Mouse (Mus musculus) CH12.LX (cell line): ENCODE results near the gene Ptpn5. TPM values are rescaled to one million over a fixed set of nuclear protein-coding genes. Genes with fewer than 3 reads are reported as not detected.
A peak's percentile ranks its signal among the peaks of the same experiment; 100 is the strongest.

ENCODE experiments used
- DNase-seq: peaks from one replicate; pipeline ENCODE4 v3.0.0-alpha.2; 2013; ENCODE audit errors: extremely low read depth
- H3K27ac ChIP-seq: 2 replicates; pipeline ENCODE4 v1.5.1; 2012; ENCODE audit warnings: low read depth, mild to moderate bottlenecking, control low read depth, moderate library complexity; ENCODE audit not compliant: insufficient read depth
- H3K27me3 ChIP-seq: replicated peaks from 2 replicates; pipeline ENCODE3; 2012; ENCODE audit warnings: inconsistent platforms
- H3K36me3 ChIP-seq, 2 experiments: replicated peaks in 1 of 2; 2 replicates each; pipeline versions ENCODE3 to v1.6.1; 2012; ENCODE audit warnings: inconsistent platforms in 1 of 2, low read length in 1 of 2, mild to moderate bottlenecking in 1 of 2, mixed read lengths in 1 of 2, moderate library complexity in 1 of 2; ENCODE audit not compliant: control insufficient read depth in 1 of 2, insufficient read depth in 1 of 2
- H3K4me1 ChIP-seq, 2 experiments: 2 replicates each; pipeline ENCODE4 v1.6.1; 2012; ENCODE audit warnings: inconsistent platforms in 1 of 2, moderate library complexity in 1 of 2; ENCODE audit not compliant: insufficient read depth in 2 of 2, control insufficient read depth in 1 of 2
- H3K4me2 ChIP-seq: 2 replicates; pipeline ENCODE4 v1.6.1; 2012; ENCODE audit warnings: low read depth, mild to moderate bottlenecking, control low read depth; ENCODE audit not compliant: poor library complexity, insufficient read depth, severe bottlenecking
- H3K4me3 ChIP-seq, 3 experiments: fragments of 150-350 bp in 1 of 3; sonication (generic) in 1 of 3; replicated peaks in 1 of 3; 2 replicates each; pipeline versions ENCODE3 to v1.5.1; 2011 to 2012; ENCODE audit warnings: low read depth in 2 of 3, low read length in 2 of 3, mild to moderate bottlenecking in 2 of 3, moderate library complexity in 2 of 3, control low read depth in 1 of 3, improper control_type of control experiment in 1 of 3, inconsistent platforms in 1 of 3, mixed read lengths in 1 of 3; ENCODE audit not compliant: poor library complexity in 1 of 3
- H3K79me2 ChIP-seq: replicated peaks from 2 replicates; pipeline ENCODE4 v1.6.1; 2012; ENCODE audit warnings: mild to moderate bottlenecking, moderate library complexity; ENCODE audit not compliant: control insufficient read depth, poor library complexity, insufficient read depth, severe bottlenecking; ENCODE audit errors: extremely low read depth
- H3K9ac ChIP-seq: 2 replicates; pipeline ENCODE4 v1.6.1; 2012; ENCODE audit warnings: low read depth, mild to moderate bottlenecking, control low read depth, moderate library complexity; ENCODE audit not compliant: insufficient read depth
- H3K9me3 ChIP-seq: replicated peaks from 2 replicates; pipeline ENCODE3; 2012; ENCODE audit warnings: low read length, inconsistent platforms, mixed read lengths
- BHLHE40 ChIP-seq: IDR thresholded peaks from 2 replicates; pipeline ENCODE4 v1.6.1; 2011; ENCODE audit warnings: mild to moderate bottlenecking, low read depth, low read length, improper control_type of control experiment
- CHD2 ChIP-seq: IDR thresholded peaks from 2 replicates; pipeline ENCODE4 v1.6.1; 2011; ENCODE audit warnings: low read length, improper control_type of control experiment
- CTCF ChIP-seq, 2 experiments: IDR thresholded peaks in 1 of 2; conservative IDR thresholded peaks in 1 of 2; 2 replicates each; pipeline ENCODE4 v1.5.1; 2011 to 2012; ENCODE audit warnings: low read depth in 2 of 2, low read length in 2 of 2, improper control_type of control experiment in 1 of 2, inconsistent platforms in 1 of 2, mild to moderate bottlenecking in 1 of 2, moderate library complexity in 1 of 2
- E2F4 ChIP-seq: IDR thresholded peaks from 2 replicates; pipeline ENCODE4 v1.6.1; 2011; ENCODE audit warnings: low read depth, low read length, improper control_type of control experiment; ENCODE audit not compliant: insufficient replicate concordance
- ELF1 ChIP-seq: IDR thresholded peaks from 2 replicates; pipeline ENCODE4 v1.6.1; 2014; ENCODE audit warnings: low read depth, mild to moderate bottlenecking, inconsistent platforms, low read length, improper control_type of control experiment
- EP300 ChIP-seq: IDR thresholded peaks from 2 replicates; pipeline ENCODE4 v1.6.1; 2011; ENCODE audit warnings: low read length, improper control_type of control experiment
- HCFC1 ChIP-seq: IDR thresholded peaks from 2 replicates; pipeline ENCODE4 v1.6.1; 2012; ENCODE audit warnings: low read depth, mild to moderate bottlenecking, inconsistent platforms, low read length, improper control_type of control experiment
- IRF4 ChIP-seq: IDR thresholded peaks from 2 replicates; pipeline ENCODE4 v1.6.1; 2014; ENCODE audit warnings: low read depth, mild to moderate bottlenecking, inconsistent platforms, low read length, improper control_type of control experiment
- MAFK ChIP-seq: IDR thresholded peaks from 2 replicates; pipeline ENCODE4 v1.6.1; 2011; ENCODE audit warnings: low read length, improper control_type of control experiment; ENCODE audit not compliant: insufficient replicate concordance
- MAX ChIP-seq: IDR thresholded peaks from 2 replicates; pipeline ENCODE4 v1.6.1; 2011; ENCODE audit warnings: low read length, improper control_type of control experiment
- MEF2A ChIP-seq: IDR thresholded peaks from 2 replicates; pipeline ENCODE4 v1.6.1; 2014; ENCODE audit warnings: low read depth, mild to moderate bottlenecking, inconsistent platforms, low read length, improper control_type of control experiment, borderline replicate concordance
- MYC ChIP-seq: IDR thresholded peaks from 2 replicates; pipeline ENCODE4 v1.6.1; 2011; ENCODE audit warnings: low read depth, mild to moderate bottlenecking, improper control_type of control experiment, low read length
- POLR2A ChIP-seq: IDR thresholded peaks from 2 replicates; pipeline ENCODE4 v1.6.1; 2011; ENCODE audit warnings: low read depth, mild to moderate bottlenecking, improper control_type of control experiment, low read length
- TBP ChIP-seq: conservative IDR thresholded peaks from 2 replicates; pipeline ENCODE4 v1.6.1; 2011; ENCODE audit warnings: low read depth, low read length, improper control_type of control experiment
- TCF12 ChIP-seq: IDR thresholded peaks from 2 replicates; pipeline ENCODE4 v1.6.1; 2014; ENCODE audit warnings: low read depth, mild to moderate bottlenecking, inconsistent platforms, low read length, improper control_type of control experiment
- UBTF ChIP-seq: IDR thresholded peaks from 2 replicates; pipeline ENCODE4 v1.6.1; 2012; ENCODE audit warnings: low read depth, mild to moderate bottlenecking, inconsistent platforms, low read length, improper control_type of control experiment, moderate library complexity
- ZKSCAN1 ChIP-seq: IDR thresholded peaks from 2 replicates; pipeline ENCODE4 v1.6.1; 2012; ENCODE audit warnings: low read depth, inconsistent platforms, low read length, improper control_type of control experiment, borderline replicate concordance
- ZMIZ1 ChIP-seq: IDR thresholded peaks from 2 replicates; pipeline ENCODE4 v1.6.1; 2012; ENCODE audit warnings: low read depth, mild to moderate bottlenecking, inconsistent platforms, low read length, improper control_type of control experiment
- ZNF384 ChIP-seq: IDR thresholded peaks from 2 replicates; pipeline ENCODE4 v1.6.1; 2012; ENCODE audit warnings: low read depth, low read length, improper control_type of control experiment, inconsistent platforms
- dilution Hi-C: fragments of 300-500 bp; cut with MboI; formaldehyde crosslinking; loops from 2 replicates; pipeline ENCODE4 v1.14.3; 2020; ENCODE audit warnings: low sequenced_read_pairs; ENCODE audit not compliant: extremely low pct_unique_long_range_greater_than_20kb, extremely low pct_ligation_motif_present
- in situ Hi-C: fragments of 300-500 bp; cut with MboI; formaldehyde crosslinking; loops from 3 replicates; pipeline ENCODE4 v1.14.3; 2019; ENCODE audit warnings: low sequenced_read_pairs, low pct_ligation_motif_present, low pct_unique_long_range_greater_than_20kb, mixed read lengths
- polyA plus RNA-seq: library from polyadenylated mRNA; unstranded; fragments of >175 nt; gene quantifications from 2 replicates; pipeline ENCODE4 v1.2.1, GENCODE M21; 2012; ENCODE audit warnings: low read depth; ENCODE audit not compliant: insufficient read length
- total RNA-seq, 2 experiments: library from RNA; depleted of rRNA; stranded (reverse); fragments of 300-350 nt in 1 of 2; fragments of >200 nt in 1 of 2; gene quantifications; 2 replicates each; pipeline ENCODE4 v1.2.3; 2012 to 2014

Gene Ptpn5
- total and polyA plus RNA-seq, 3 experiments, result 0.90 to 3.4 (median 1.9) TPM

- H3K36me3 ChIP-seq, result no peaks in the 10 kb centered on the region
- peak; percentile 91 for TF ChIP-seq ZNF384
- TF ChIP-seq IRF4, result peak; percentile 41; the same call in 1 of the 2 replicates
- peak; percentile 51 for TF ChIP-seq EP300
- TF ChIP-seq BHLHE40, result no peak
- TF ChIP-seq HCFC1, result no peak
- no peak for TF ChIP-seq TBP
- TF ChIP-seq, all 38 proteins: peak for 3
- in situ Hi-C loops (no loop called here), dilution Hi-C loops (no loop called here)
- no peaks in the 10 kb centered on the region for H3K27me3 ChIP-seq
- peak overlapping the region; percentile 57; the same call in 1 of the 2 replicates for H3K4me2 ChIP-seq
- no peaks in the 10 kb centered on the region for H3K79me2 ChIP-seq
- H3K9ac ChIP-seq, result no peak overlapping the region; the same call in 1 of the 2 replicates
- peak; percentile 18 for DNase-seq
- no peak overlapping the region for H3K27ac ChIP-seq
- H3K4me1 ChIP-seq, result peaks cover 3 to 58% of the 10 kb centered on the region in 2 experiments; a peak in 3 of 4 replicates
- no peaks in the 10 kb centered on the region for H3K9me3 ChIP-seq
- no peak overlapping the region for H3K4me3 ChIP-seq
These were observed 30.5 kb downstream of the Ptpn5 start for GRCm38 (mm10) chr7:47102970-47103369.

- dilution Hi-C loops, result no loop called here
- Histone ChIP-seq H3K4me2 (no peak overlapping the region), H3K79me2 (no peaks in the 10 kb centered on the region), H3K9ac (no peak overlapping the region), H3K36me3 (no peaks in the 10 kb centered on the region), H3K4me1 (peaks cover 5 to 64% of the 10 kb centered on the region in 2 experiments; a peak in 3 of 4 replicates), H3K4me3 (no peak overlapping the region), H3K27me3 (no peaks in the 10 kb centered on the region), H3K27ac (no peak overlapping the region), H3K9me3 (no peaks in the 10 kb centered on the region)
- DNase-seq, result no peak
- TF ChIP-seq ZMIZ1 (no peak), ELF1 (no peak), CHD2 (no peak), E2F4 (no peak), UBTF (no peak), TCF12 (no peak), MEF2A (no peak), POLR2A (no peak), CTCF (conservative IDR thresholded peaks at IDR 0.05 in 1 of 2, IDR thresholded peaks at IDR 0.05 in 1 of 2; ENCODE audit: low read depth in 2 of 2, low read length in 2 of 2) (no peak), MAX (no peak), ZNF384 (no peak), MAFK (no peak), MYC (no peak), ZKSCAN1 (no peak)
- in situ Hi-C loops, result no loop called here
These were observed 32.9 kb downstream of the Ptpn5 start for GRCm38 (mm10) chr7:47100615-47101014.
